Mouse (Mus musculus) heart, postnatal 4 days (tissue): ENCODE measurements around the gene Ostf1. TPM values are rescaled to one million over a fixed set of nuclear protein-coding genes. Genes with fewer than 3 reads are reported as not detected.
A peak's percentile ranks its signal among the peaks of the same experiment; 100 is the strongest.

ENCODE experiments used
- DNase-seq: peaks from one replicate; pipeline ENCODE4 v3.0.0; 2021
- total RNA-seq, 2 experiments: library from RNA; stranded (reverse); gene quantifications; 2 replicates each; pipeline ENCODE4 v1.2.3; 2021

Gene Ostf1
- total RNA-seq, 2 experiments from 2014 or later: 52.2 to 53.5 TPM

- no peak for DNase-seq
Observed at GRCm38 (mm10) chr19:18644084-18644483, 12.5 kb upstream of the Ostf1 start.

DNA sequence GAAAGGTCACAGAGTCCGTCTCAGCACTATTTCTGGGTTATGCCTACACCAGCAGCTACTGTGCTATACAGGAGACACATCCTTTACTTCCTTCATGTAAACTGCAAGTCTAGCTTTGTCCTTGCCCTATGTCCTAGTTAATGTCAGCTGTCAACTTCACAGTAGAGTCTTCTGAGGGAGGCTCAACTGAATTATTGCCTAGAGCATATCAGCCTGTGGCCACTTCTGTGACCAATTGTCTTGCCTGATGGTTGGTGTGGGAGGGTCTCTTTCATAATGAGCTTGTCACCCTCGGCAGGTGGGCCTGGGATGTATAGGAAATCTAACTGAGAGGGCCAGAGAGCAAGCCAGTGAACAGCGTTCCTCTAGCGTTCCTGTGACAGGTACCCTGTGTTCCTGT lies 11.8 kb upstream of the Ostf1 start:
- no peak for DNase-seq

- DNase-seq: no peak
Observed at GRCm38 (mm10) chr19:18641001-18641400, 9.4 kb upstream of the Ostf1 start.

- DNase-seq: no peak
Observed at GRCm38 (mm10) chr19:18639552-18639951, 7.9 kb upstream of the Ostf1 start.

DNA sequence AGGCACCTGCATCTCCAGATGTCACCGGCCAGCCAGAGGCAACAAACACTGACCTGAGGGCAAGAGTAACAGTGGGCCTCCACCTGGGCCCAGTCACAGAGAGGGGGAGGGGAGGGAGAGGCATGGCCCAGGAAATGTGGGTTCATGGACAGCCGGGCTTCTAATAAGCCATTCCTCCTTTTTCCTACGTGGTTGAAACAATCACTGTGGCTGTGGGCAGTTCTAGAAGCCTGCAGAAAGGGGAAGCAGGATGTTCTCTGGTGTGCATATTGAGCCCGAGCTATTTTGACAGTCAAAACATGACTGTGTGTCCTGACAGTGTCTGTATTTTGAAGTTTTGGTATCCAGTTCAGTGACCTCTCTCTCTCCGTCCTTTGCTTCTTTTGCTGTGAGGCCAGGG lies 7.3 kb upstream of the Ostf1 start:
- no peak for DNase-seq

DNA sequence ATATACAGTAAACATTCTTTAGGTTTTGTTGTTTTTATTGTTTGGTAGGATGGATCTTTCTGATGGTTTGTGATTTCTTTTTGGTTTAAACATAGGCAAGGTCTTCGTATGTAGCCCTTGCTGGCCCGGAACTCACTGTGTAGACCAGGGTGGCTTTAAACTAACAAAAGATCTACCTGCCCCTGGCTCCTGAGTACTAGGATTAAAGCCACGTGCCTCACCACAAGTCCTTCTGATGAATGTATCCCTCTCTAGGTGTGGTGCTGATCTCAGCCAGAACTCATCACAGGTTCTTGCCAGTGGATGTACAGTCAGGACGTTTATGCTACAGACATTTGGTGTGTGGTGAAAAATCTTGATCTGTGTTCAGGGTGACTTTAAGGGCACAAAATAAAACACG lies 6.3 kb upstream of the Ostf1 start:
- DNase-seq: no peak

GRCm38 (mm10) chr19:18632231-18633185 lies 885 bp upstream of the Ostf1 start:
- DNase-seq: no peak

- DNase-seq: peak; percentile 78
Observed at GRCm38 (mm10) chr19:18631161-18631643, 421 bp downstream of the Ostf1 start.

DNA sequence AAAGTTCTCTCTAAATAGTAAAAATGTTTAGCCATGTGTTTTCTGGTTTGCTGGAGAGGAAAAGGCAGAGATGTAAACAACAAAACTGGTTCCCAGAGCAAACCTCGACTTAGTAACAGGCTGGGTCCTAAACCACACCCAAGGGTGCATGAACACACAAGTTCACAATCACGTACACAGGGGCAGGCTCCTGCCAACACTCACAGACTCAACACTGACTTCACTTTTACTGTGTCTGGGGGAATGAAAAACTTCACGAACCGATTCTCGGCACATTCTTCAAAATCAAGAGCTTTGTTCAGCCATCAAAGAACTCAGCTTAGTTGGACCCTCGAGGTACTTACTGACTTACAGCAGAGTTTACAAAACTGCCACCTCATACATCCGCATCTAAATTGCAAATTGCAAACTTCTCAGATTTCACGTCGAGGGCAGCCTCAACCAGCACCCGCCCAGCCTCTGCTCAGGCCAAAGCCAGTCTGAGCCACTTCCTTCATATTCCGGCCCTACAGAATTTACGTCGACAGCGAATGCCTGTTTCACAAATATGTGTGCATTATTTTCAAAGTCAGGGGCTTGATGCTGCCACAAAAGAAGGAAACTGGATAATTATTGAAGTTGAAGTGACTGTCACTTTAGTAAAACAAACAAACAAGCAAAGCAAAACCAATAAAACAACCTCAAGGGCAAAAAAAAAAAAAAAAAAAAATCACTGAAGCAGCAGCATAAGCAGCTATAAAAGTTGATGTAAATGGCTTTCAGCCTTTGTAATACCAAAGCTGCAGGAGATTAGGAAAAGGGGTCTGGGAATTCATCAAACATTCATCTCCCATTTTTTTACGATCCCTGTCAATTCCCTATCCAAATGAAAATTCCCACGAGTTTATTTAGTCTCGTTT lies 1.2 kb downstream of the Ostf1 start:
- DNase-seq: peak; percentile 37

GRCm38 (mm10) chr19:18629589-18629988 lies 2.0 kb downstream of the Ostf1 start:
- DNase-seq: peak; percentile 23

DNA sequence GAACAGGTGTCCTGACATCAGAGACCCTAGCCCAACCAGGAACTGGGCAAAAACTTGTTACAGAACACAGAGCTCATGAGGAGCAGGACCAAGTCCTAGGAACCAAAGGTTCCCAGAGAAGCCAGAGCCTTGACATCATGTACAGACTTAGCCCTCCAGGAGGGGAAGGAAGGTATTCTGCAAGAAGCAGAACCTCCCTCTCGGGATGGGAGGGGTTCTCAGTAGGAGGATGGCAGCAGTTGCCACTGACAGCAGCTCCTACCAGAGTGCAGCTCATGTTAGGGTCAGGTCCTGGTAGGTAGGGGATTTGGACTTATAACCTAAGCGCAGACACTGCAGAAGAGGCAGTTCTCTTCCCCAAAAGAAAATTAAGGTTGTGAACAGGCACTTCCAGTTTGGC lies 7.7 kb downstream of the Ostf1 start:
- DNase-seq: no peak

DNA sequence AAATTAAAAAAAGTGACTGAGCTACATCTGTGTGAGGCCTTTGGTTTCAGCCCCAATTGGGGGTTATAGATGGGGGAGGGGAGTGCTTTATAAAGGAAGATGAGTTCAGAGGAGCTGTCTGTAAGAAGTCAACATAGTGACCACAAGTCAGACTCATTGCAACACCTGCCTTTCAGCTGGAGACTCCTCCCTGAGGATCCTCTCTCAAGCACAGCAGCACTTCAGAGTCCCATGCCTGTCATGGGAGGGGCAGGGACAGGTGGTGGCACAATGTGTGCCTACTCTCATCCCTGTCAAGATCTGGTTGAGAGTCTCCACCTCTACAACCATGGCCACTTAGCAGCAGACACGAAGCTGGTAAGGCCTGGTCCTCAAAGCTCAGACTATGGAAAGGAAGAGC lies 11.9 kb downstream of the Ostf1 start:
- DNase-seq: no peak

GRCm38 (mm10) chr19:18619060-18619459 lies 12.6 kb downstream of the Ostf1 start:
- no peak for DNase-seq

DNA sequence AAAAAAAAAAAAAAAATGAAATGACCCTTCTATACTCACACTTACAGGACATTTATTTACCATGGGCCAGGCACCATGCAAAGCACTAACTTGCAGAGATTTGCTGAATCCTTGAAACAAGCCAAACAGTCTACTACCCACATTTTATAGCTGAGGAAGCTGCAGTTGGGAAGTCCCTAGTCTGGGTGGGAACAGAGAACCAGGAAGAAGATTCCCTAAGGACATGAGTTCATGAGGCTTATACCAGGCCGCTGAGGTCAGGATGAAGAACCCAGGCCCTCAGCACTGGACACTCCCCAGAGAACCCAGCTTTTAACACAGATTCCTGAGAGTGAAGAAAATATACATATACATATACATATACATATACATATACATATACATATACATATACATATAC lies 14.1 kb downstream of the Ostf1 start:
- no peak for DNase-seq

DNA sequence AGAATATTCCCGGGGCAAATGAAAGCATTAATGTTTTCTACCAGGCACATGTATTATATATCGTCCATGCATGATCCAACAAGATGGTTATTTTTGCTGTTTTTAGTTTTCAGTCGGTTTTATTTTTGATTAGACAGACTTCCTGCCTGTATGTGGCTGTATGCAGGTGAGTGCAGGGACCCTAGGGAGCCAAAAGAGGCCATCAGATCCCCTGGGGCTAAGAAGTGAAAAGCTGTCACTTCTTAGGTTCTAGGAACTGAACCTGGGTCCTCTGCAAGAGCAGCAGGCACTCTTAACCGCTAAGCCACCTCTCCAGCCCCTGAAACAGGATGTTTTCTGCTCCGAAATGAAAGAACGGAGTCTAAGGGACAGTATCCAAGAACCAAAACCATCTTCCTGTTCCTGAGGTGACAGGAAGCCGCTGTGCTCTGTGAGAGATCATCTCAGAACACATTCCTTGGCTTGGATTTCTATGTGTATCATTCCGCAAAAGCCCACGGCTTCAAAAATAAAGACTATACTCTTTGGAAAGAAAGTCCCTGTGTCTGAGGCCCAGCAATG lies 15.9 kb downstream of the Ostf1 start:
- DNase-seq: no peak

DNA sequence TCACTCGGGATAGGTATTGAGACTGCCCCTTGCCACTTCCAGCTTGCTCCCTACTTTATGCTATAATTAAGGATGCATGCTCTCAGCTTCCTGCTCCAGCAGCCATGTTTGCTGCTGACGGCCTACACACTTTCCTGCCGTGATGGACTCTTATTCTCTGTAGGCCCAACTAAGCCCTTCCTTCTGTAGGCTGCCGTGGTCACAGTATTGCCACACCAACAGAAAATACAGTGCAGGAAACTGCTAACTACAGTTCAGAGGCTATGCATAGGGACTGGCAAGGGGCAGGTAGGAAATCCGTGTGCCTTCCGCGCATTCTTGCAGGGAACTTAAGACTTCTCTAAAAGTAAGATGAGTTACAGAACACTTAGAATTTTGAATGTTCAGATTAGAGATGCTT lies 17.3 kb downstream of the Ostf1 start:
- no peak for DNase-seq

DNA sequence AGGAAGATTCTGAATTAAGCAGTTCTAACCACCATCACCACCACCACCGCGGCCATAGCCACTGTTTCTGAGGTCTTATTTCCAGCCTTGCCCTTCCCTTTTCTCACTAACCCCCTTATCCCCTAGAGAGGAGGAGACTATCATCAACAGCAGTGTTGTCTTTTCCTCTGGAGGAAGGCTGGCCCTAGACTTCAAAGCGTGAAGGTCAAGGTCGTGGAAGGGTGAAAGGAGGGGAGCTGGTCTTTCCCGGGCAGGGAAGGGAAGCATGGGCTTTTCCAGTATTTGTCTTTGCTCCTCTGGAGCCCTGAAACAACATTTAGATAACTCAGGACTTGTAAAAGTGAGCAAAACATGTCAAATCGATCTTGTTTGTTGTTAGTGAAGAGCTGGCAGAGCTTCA lies 22.6 kb downstream of the Ostf1 start:
- DNase-seq: peak; percentile 11

DNA sequence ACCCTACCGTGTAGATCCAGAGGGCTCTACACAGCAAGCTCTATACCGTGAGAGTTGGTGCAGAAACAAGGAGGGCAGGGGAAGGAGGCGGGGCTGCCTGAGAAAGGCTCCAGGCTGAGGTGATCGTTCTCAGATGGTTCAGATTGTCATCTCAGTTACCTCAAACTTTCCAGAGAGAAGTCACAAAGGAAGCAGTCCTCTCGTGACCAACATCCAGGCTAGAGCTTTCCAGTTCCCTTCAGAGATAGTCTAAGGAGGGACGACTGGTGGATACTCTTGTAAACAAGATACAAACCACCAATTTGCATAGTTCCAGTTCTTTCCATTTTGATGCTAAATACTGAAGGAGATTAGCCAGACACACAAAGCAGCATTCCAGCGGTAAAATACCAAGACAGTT lies 23.7 kb downstream of the Ostf1 start:
- no peak for DNase-seq

GRCm38 (mm10) chr19:18603011-18603410 lies 28.6 kb downstream of the Ostf1 start:
- no peak for DNase-seq

GRCm38 (mm10) chr19:18600611-18601010 lies 31.0 kb downstream of the Ostf1 start:
- DNase-seq: no peak

- no peak for DNase-seq
Observed at GRCm38 (mm10) chr19:18599650-18600049, 32.0 kb downstream of the Ostf1 start.

DNA sequence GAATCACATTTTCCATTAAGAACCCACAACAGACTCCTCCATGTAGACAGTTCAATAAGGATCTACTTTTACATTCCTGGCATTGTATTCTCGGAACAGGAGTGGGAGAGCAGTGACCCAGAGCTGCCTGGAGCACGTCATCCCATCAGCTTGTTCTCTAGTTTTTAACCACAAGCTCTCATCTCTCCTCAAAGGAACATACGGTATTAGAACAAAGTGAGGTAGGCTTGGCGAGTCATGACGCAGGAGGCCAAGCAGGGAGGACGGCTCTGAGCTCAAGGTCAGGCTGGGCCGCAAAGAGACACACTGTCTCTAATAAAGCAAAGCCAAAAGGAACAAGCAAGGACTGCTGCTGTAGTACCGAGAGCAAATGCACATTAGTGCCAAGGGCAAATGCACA lies 32.6 kb downstream of the Ostf1 start:
- no peak for DNase-seq
